Mouse (Mus musculus): ENCODE measurements around the gene Espl1. TPM values are rescaled to one million over a fixed set of nuclear protein-coding genes. Genes with fewer than 3 reads are reported as not detected.
A peak's percentile ranks its signal among the peaks of the same experiment; 100 is the strongest.

The Espl1 gene
- 35.8 and 40.9 TPM in 2 replicates for polyA plus RNA-seq (2016; fragmentation: Nextera tagmentation; extraction: Ambion mirVana)

GRCm38 (mm10) chr15:102295633-102296367 lies at the start of gene Espl1:
Espl1 (plus strand) TSS chr15:102296266.
- Histone ChIP-seq H3K9me3 (no peaks in the 10 kb centered on the region), H3K27me3 (ENCODE audit: insufficient read depth, poor library complexity, severe bottlenecking) (no peaks in the 10 kb centered on the region), H3K27ac (peak within 1 kb of the TSS; percentile 83), H3K4me1 (peaks cover 6% of the 10 kb centered on the region), H3K4me3 (peak within 1 kb of the TSS; percentile 86), H3K36me3 (peaks cover 30% of the 10 kb centered on the region)
- peak; percentile 98 for DNase-seq (ENCODE audit: low spot score)
- WGBS, result 7% methylated on average over 25 of the region's 25 CpGs

DNA sequence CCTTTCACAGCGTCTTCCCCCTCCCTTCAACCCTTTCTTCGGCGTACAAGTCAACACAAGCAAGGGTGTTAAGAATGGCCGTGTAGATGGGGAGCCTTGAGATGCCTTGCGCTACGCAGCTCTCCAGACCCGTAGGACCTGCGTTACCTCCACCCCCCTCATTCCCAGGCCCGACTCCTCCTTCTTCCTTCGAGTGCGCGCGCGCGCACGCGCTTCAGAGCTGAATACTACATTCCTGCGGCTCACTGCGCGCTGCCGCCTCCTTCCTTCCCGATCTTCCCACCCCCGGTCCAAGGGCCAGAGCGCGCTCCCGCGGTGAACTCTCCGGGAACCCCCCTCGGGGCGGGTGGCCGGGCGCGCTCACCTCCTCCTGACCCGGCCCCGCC lies 49.2 kb upstream of the Espl1 start:
- peak; percentile 93 for DNase-seq (ENCODE audit: low spot score)
- Histone ChIP-seq H3K27ac (peak overlapping the region; percentile 90), H3K27me3 (ENCODE audit: insufficient read depth, poor library complexity, severe bottlenecking) (peaks cover 80% of the 10 kb centered on the region), H3K36me3 (no peaks in the 10 kb centered on the region), H3K4me1 (peaks cover 82% of the 10 kb centered on the region), H3K4me3 (peak overlapping the region; percentile 73), H3K9me3 (no peaks in the 10 kb centered on the region)
- WGBS, result under 1% methylated on average over 35 of the region's 35 CpGs

DNA sequence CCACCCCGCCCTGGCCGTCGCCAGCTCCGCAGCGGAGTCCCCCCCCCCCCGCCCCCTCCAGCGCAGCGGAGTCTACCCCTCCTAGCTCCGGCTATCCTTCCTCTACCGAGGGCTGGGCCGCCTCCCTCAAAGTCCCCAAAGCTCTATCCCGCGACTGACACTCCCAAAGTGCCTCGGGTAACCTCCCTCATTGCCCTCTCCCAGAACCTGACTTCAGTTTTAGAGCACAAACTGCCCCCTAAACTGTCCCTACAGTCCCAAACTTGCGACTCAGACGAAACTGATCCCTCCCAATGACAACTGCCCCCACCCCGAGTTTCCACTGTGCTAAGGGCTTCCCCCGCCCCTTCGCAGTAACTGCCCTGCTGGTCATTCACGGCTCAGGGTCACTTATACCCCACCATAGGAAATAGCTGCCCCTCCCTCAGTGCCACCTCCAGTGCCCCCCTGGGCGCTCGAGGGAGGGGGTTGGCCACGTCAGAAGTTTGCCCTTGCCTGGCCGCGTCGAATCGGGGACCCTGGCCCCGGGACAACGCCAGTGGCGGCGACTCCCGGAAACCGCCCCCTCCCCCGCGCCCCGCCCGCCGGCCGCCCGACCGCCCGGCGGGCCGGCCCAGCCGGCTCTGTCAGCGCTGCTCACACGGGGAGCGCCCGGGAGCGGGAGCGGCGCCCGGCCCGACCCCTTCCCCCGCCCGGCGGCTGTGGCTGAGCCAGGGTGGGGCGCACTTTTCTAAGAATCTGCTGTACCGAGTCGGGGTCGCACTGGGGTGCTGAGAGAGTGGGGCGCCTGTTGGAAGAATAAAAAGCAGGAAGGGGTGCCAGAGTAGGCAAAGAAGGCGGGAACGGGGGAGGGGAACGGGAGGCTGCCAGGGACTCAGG lies 48.6 kb upstream of the Espl1 start:
- DNase-seq (ENCODE audit: low spot score), result peak; percentile 82
- H3K36me3 ChIP-seq, result 0 out of 2 replicates have a peak, but pooled peaks cover 4% of the 10 kb centered on the region
- H3K4me3 ChIP-seq, result peak overlapping the region; percentile 73
- H3K4me1 ChIP-seq, result peaks cover 85% of the 10 kb centered on the region
- peak overlapping the region; percentile 90 for H3K27ac ChIP-seq
- peaks cover 80% of the 10 kb centered on the region for H3K27me3 ChIP-seq (ENCODE audit: insufficient read depth, poor library complexity, severe bottlenecking)
- H3K9me3 ChIP-seq, result no peaks in the 10 kb centered on the region
- WGBS, result under 1% methylated on average over 65 of the region's 65 CpGs

GRCm38 (mm10) chr15:102248131-102248811 lies 47.8 kb upstream of the Espl1 start:
- no peak for DNase-seq (ENCODE audit: low spot score)
- Histone ChIP-seq H3K36me3 (0 out of 2 replicates have a peak, but pooled peaks cover 4% of the 10 kb centered on the region), H3K4me3 (peak overlapping the region; percentile 73), H3K27ac (peak overlapping the region; percentile 90), H3K9me3 (no peaks in the 10 kb centered on the region), H3K4me1 (peaks cover 77% of the 10 kb centered on the region), H3K27me3 (ENCODE audit: insufficient read depth, poor library complexity, severe bottlenecking) (peaks cover 78% of the 10 kb centered on the region)
- WGBS, result 5% methylated on average over 8 of the region's 8 CpGs

GRCm38 (mm10) chr15:102248812-102249191 lies 47.3 kb upstream of the Espl1 start:
- no peak for DNase-seq (ENCODE audit: low spot score)
- WGBS, result 0% methylated on average over 1 of the region's 3 CpGs
- peak overlapping the region; percentile 90 for H3K27ac ChIP-seq
- H3K36me3 ChIP-seq, result 0 out of 2 replicates have a peak, but pooled peaks cover 4% of the 10 kb centered on the region
- peaks cover 78% of the 10 kb centered on the region for H3K27me3 ChIP-seq (ENCODE audit: insufficient read depth, poor library complexity, severe bottlenecking)
- H3K9me3 ChIP-seq, result no peaks in the 10 kb centered on the region
- peaks cover 72% of the 10 kb centered on the region for H3K4me1 ChIP-seq
- peak overlapping the region; percentile 73 for H3K4me3 ChIP-seq

DNA sequence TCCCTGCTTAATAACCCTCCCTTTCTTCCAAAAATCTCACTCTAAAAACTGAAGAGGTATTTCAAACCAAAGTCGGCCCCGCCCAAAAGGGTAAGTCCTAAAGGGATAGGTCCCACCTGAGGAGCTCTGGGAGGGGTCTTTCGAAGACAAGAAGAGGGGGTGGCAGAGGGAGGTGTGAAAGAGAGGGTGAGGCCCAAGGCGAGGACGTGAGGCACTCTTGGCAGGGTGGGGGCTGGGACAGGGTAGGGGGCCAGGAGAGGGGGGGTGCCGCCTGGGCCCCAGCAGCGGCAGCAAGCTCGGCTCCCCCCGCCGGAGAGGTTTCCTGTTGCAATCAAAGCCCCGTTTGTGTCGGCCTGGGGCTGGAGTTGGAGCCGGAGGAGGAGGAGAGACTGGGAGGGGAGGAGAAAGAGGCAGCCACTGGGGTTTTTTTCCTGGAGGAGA lies 46.8 kb upstream of the Espl1 start:
- WGBS, result 0% methylated on average over 13 of the region's 13 CpGs
- Histone ChIP-seq H3K4me3 (peak overlapping the region; percentile 73), H3K9me3 (no peaks in the 10 kb centered on the region), H3K27me3 (ENCODE audit: insufficient read depth, poor library complexity, severe bottlenecking) (peaks cover 78% of the 10 kb centered on the region), H3K4me1 (peaks cover 67% of the 10 kb centered on the region), H3K36me3 (0 out of 2 replicates have a peak, but pooled peaks cover 4% of the 10 kb centered on the region), H3K27ac (peak overlapping the region; percentile 90)
- no peak for DNase-seq (ENCODE audit: low spot score)

DNA sequence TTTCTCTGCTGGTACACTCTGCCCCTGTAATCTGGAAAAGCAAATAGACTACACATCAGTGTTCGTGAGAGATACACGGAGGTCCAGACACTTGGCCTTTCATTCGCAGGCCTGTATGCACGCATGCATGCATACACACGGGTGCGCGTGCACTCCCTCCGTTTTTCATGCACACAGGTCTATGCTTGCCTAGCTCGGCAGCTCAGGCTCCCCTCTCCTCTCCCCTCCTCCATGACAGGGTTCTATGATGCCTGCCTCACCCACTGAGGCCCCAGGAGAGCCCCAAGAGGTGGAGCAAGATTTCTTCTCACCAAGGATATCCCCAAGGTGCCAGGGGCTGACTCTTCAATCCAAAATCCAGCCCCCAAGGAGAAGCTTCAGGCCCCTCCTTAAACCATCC lies 46.1 kb upstream of the Espl1 start:
- no peak for DNase-seq (ENCODE audit: low spot score)
- WGBS, result 53% methylated on average over 9 of the region's 9 CpGs
- Histone ChIP-seq H3K4me1 (peaks cover 67% of the 10 kb centered on the region), H3K4me3 (peak overlapping the region; percentile 73; the same call in 1 of the 2 replicates), H3K9me3 (no peaks in the 10 kb centered on the region), H3K27ac (peak overlapping the region; percentile 90), H3K27me3 (ENCODE audit: insufficient read depth, poor library complexity, severe bottlenecking) (peaks cover 78% of the 10 kb centered on the region), H3K36me3 (0 out of 2 replicates have a peak, but pooled peaks cover 4% of the 10 kb centered on the region)

DNA sequence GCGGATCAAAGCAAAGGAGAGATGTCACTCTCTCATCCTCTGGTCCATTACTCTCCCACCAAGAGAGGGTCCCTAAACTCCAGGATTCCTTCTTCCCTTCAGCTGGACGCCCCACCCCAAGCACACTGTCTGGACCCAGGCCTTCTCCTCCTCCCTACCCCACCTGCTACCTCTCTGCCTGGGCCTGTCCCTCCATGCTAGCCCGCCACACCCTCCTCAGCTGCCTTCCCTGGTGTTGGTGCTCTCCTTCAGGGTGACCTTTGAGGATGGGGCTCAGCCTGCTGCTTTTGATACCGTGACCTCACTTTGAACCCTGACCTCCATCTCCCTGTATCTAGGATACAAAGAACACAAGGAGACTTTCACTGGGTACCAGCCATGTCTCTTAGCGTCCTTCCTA lies 45.5 kb upstream of the Espl1 start:
- Histone ChIP-seq H3K27me3 (ENCODE audit: insufficient read depth, poor library complexity, severe bottlenecking) (peaks cover 78% of the 10 kb centered on the region), H3K36me3 (0 out of 2 replicates have a peak, but pooled peaks cover 4% of the 10 kb centered on the region), H3K27ac (peak overlapping the region; percentile 36; the same call in 1 of the 2 replicates), H3K9me3 (no peaks in the 10 kb centered on the region), H3K4me1 (peaks cover 65% of the 10 kb centered on the region), H3K4me3 (no peak overlapping the region)
- DNase-seq (ENCODE audit: low spot score), result no peak
- 58% methylated on average over 5 of the region's 5 CpGs for WGBS

GRCm38 (mm10) chr15:102255547-102256255 lies 40.4 kb upstream of the Espl1 start:
- Histone ChIP-seq H3K36me3 (0 out of 2 replicates have a peak, but pooled peaks cover 4% of the 10 kb centered on the region), H3K27me3 (ENCODE audit: insufficient read depth, poor library complexity, severe bottlenecking) (peaks cover 93% of the 10 kb centered on the region), H3K4me3 (peak overlapping the region; percentile 69), H3K4me1 (peaks cover 48% of the 10 kb centered on the region), H3K9me3 (no peaks in the 10 kb centered on the region), H3K27ac (peak overlapping the region; percentile 52)
- 40% methylated on average over 14 of the region's 14 CpGs for WGBS
- DNase-seq (ENCODE audit: low spot score), result no peak

DNA sequence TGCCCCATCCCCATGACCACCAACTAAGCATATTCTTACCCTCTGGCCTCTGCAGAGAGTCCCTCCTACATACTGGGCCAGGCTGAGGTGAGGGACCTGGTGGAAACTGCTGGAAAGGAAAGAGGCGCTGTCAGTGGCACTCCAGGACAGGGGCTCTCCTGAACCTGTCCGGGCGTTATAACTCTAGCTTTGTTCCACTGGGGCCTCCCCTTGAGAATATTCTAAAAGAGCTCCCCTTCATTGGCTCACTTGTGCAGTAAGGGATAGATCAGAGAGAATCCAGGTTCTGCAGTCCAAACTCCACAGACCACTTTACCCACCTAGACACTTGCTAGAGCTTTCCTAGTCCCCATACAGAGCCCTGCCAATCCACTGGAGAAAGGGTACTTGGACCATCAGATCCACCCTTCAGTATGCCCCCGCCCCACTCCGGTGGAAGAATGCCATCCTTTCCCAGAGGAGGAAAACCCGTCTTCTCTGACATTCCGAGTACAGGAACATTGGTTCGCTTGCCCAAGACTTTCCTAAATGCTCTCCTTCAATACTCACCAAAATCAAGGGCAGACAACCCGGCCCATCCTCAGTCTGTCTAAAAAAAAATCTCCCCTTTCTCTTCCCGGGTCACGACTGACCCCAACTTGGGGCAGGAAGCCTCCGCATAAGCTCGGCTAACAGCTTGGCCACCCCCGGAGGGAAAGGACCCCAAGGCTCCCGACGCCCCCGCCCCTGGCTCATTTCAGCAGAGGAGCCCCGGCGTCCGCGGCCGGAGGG lies 39.5 kb upstream of the Espl1 start:
- H3K27ac ChIP-seq, result peak overlapping the region; percentile 86
- H3K4me3 ChIP-seq, result peak overlapping the region; percentile 69
- DNase-seq (ENCODE audit: low spot score), result no peak
- no peaks in the 10 kb centered on the region for H3K9me3 ChIP-seq
- peaks cover 88% of the 10 kb centered on the region for H3K27me3 ChIP-seq (ENCODE audit: insufficient read depth, poor library complexity, severe bottlenecking)
- 7% methylated on average over 22 of the region's 22 CpGs for WGBS
- H3K4me1 ChIP-seq, result peaks cover 46% of the 10 kb centered on the region
- H3K36me3 ChIP-seq, result 0 out of 2 replicates have a peak, but pooled peaks cover 4% of the 10 kb centered on the region

Data from heart, embryonic 10.5 days (tissue).